Mouse (Mus musculus) heart, adult 2 months (tissue): Measurements from ENCODE around the gene Nhp2.

ENCODE experiments used
- CTCF ChIP-seq: fragments of 200-600 bp; IDR thresholded peaks from 2 replicates; pipeline ENCODE4 v1.8.1; 2022; ENCODE audit warnings: antibody characterized with exemption, mild to moderate bottlenecking, moderate library complexity
- EP300 ChIP-seq: fragments of 200-500 bp; IDR thresholded peaks from 2 replicates; pipeline ENCODE4 v1.6.1; 2011; ENCODE audit warnings: low read depth, low read length, control low read depth; ENCODE audit not compliant: insufficient read depth
- POLR2A ChIP-seq: fragments of 200-500 bp; IDR thresholded peaks from 2 replicates; pipeline ENCODE4 v1.6.1; 2011; ENCODE audit warnings: mild to moderate bottlenecking, low read depth, low read length, control low read depth; ENCODE audit not compliant: insufficient read depth

DNA sequence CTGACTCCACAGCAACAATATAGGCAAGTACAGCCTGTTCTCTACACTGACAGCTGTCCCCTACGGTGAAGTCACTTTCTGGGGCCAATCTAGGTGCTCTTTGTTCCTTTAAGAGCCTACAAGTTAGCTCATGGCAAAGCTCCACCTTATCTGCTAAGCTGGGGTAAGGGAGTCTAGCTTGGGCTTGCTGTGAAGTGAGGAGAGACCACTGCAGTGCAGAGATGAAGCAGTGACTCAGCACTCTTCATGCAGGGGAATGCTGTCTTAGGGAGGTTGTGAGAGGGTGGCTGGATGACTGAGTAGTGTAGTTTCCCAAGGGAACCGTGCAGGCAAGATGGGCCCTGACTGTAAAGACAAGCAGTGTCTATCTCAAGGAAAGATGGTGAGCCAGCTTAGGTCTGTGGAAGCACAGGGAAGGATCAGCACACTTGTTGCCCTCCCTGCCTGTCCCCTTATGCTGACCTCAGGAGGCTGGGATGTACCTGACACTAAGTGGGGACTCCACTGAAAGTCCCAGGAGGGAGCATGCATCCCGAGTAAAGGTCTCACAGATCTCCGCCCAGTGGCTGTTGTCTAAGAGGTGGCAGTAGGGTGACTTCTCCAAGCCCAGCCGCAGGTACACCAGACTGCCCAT, 5.8 kb downstream of the Nhp2 start:
- TF ChIP-seq EP300 (no peak), CTCF (no peak), POLR2A (no peak)
